Mouse (Mus musculus) lung, postnatal 0 days (tissue): ENCODE results near the gene Ascl4. TPM values are rescaled to one million over a fixed set of nuclear protein-coding genes. Genes with fewer than 3 reads are reported as not detected.

Experiments used
- ATAC-seq: fragments of 200-750 bp; cut with Nextera tagmentation; 2 replicates; pipeline ENCODE4 v1.8.0; 2017; ENCODE audit warnings: moderate library complexity
- DNase-seq: peaks from one replicate; pipeline ENCODE4 v3.0.0-alpha.2; 2016; ENCODE audit warnings: low spot score
- H3K27ac ChIP-seq: fragments of 300-500 bp; sonication (generic); 2 replicates; pipeline ENCODE4 v1.5.1; 2014; ENCODE audit warnings: antibody characterized with exemption, mild to moderate bottlenecking, low read length, mixed read lengths
- H3K27me3 ChIP-seq: fragments of 300-500 bp; sonication (generic); replicated peaks from 2 replicates; pipeline ENCODE4 v1.6.1; 2014; ENCODE audit warnings: low read length, mixed read lengths; ENCODE audit not compliant: insufficient read depth
- H3K36me3 ChIP-seq: fragments of 300-500 bp; sonication (generic); 2 replicates; pipeline ENCODE4 v1.6.1; 2014; ENCODE audit warnings: low read length, mixed read lengths; ENCODE audit not compliant: insufficient read depth
- H3K4me1 ChIP-seq: fragments of 300-500 bp; sonication (generic); 2 replicates; pipeline ENCODE4 v1.6.1; 2014; ENCODE audit warnings: antibody characterized with exemption, low read depth, low read length, mixed read lengths; ENCODE audit not compliant: insufficient read depth
- H3K4me2 ChIP-seq: fragments of 300-500 bp; sonication (generic); replicated peaks from 2 replicates; pipeline ENCODE4 v1.6.1; 2014; ENCODE audit warnings: low read depth, mild to moderate bottlenecking, low read length, moderate library complexity, mixed read lengths
- H3K4me3 ChIP-seq: fragments of 300-500 bp; sonication (generic); 2 replicates; pipeline ENCODE4 v1.5.1; 2014; ENCODE audit warnings: low read depth, low read length
- H3K9ac ChIP-seq: fragments of 300-500 bp; sonication (generic); replicated peaks from 2 replicates; pipeline ENCODE4 v1.6.1; 2014; ENCODE audit warnings: low read depth, mild to moderate bottlenecking
- H3K9me3 ChIP-seq: fragments of 300-500 bp; sonication (generic); 2 replicates; pipeline ENCODE4 v1.6.1; 2016; ENCODE audit warnings: low read length, mixed read lengths
- CTCF ChIP-seq: IDR thresholded peaks from 2 replicates; pipeline ENCODE4 v1.5.1; 2016; ENCODE audit warnings: antibody characterized with exemption, mild to moderate bottlenecking
- EP300 ChIP-seq: IDR thresholded peaks from 2 replicates; pipeline ENCODE4 v1.6.1; 2016; ENCODE audit warnings: antibody characterized with exemption, mild to moderate bottlenecking, control low read depth
- WGBS: fragments of 180-500 bp; shearing (Covaris S2); extraction: QIAGEN DNeasy Blood & Tissue Kit; methylation state at CpG from one replicate; pipeline ENCODE4 v1.1.7; 2014; 5-methylcytosine and 5-hydroxymethylcytosine counted together
- polyA plus RNA-seq: library from polyadenylated mRNA; unstranded; fragments of >200 nt; fragmentation: Nextera tagmentation; extraction: Ambion mirVana; gene quantifications from 2 replicates; pipeline ENCODE4 v1.2.1, GENCODE M21; 2015

The Ascl4 gene
- polyA plus RNA-seq, 1 experiment from 2014 or later = 0.27 TPM

GRCm38 (mm10) chr10:85956871-85957419 is 29.5 kb downstream of the Ascl4 start:
- WGBS = 2% methylated on average over 20 of the region's 20 CpGs
- H3K4me2 ChIP-seq = peak overlapping the region; percentile 79
- no peaks in the 10 kb centered on the region for H3K27me3 ChIP-seq
- DNase-seq (peak; percentile 26), ATAC-seq (no peak)
- H3K4me1 ChIP-seq = peaks cover 9% of the 10 kb centered on the region; the same call in 1 of the 2 replicates
- TF ChIP-seq EP300 (no peak), CTCF (no peak)
- peak overlapping the region; percentile 90 for H3K4me3 ChIP-seq
- 0 out of 2 replicates have a peak, but pooled peaks cover 3% of the 10 kb centered on the region for H3K36me3 ChIP-seq
- H3K27ac ChIP-seq = peak overlapping the region; percentile 79
- H3K9ac ChIP-seq = peak overlapping the region; percentile 87
- no peaks in the 10 kb centered on the region for H3K9me3 ChIP-seq

- no peaks in the 10 kb centered on the region for H3K9me3 ChIP-seq
- peak within 1 kb of the TSS; percentile 87 for H3K9ac ChIP-seq
- DNase-seq (peak; percentile 98), ATAC-seq (peak; percentile 93)
- H3K4me1 ChIP-seq = peaks cover 9% of the 10 kb centered on the region; the same call in 1 of the 2 replicates
- peak within 1 kb of the TSS; percentile 79 for H3K4me2 ChIP-seq
- no peaks in the 10 kb centered on the region for H3K27me3 ChIP-seq
- H3K27ac ChIP-seq = peak within 1 kb of the TSS; percentile 79
- WGBS = under 1% methylated on average over 38 of the region's 38 CpGs
- 0 out of 2 replicates have a peak, but pooled peaks cover 3% of the 10 kb centered on the region for H3K36me3 ChIP-seq
- H3K4me3 ChIP-seq = peak within 1 kb of the TSS; percentile 90
- 0 out of 2 replicates have a peak, but pooled peaks have one; percentile 18 for TF ChIP-seq EP300
- TF ChIP-seq CTCF = no peak
Observed at GRCm38 (mm10) chr10:85957464-85957950, 30.0 kb downstream of the Ascl4 start, which contains the start of gene Rtcb. TSS of gene Rtcb (minus strand) at chr10:85957823.

- no peak for DNase-seq
- Histone ChIP-seq H3K9me3 (no peaks in the 10 kb centered on the region), H3K9ac (no peak overlapping the region), H3K4me2 (no peak overlapping the region), H3K4me1 (no peaks in the 10 kb centered on the region), H3K27me3 (no peaks in the 10 kb centered on the region), H3K4me3 (no peak overlapping the region), H3K36me3 (no peaks in the 10 kb centered on the region), H3K27ac (no peak overlapping the region)
- no peak for ATAC-seq
- 37% methylated on average over 9 of the region's 9 CpGs for WGBS
- TF ChIP-seq EP300 (no peak), CTCF (no peak)
Observed at GRCm38 (mm10) chr10:85962897-85963296, 35.4 kb downstream of the Ascl4 start.

GRCm38 (mm10) chr10:85964316-85964715 is 36.8 kb downstream of the Ascl4 start:
- ATAC-seq = no peak
- H3K4me2 ChIP-seq = no peak overlapping the region
- H3K4me1 ChIP-seq = no peaks in the 10 kb centered on the region

GRCm38 (mm10) chr10:85966476-85966875 is 39.0 kb downstream of the Ascl4 start:
- no peaks in the 10 kb centered on the region for H3K27me3 ChIP-seq

More at GRCm38 (mm10) chr10:85964316-85964715, 36.8 kb downstream of the Ascl4 start:
- TF ChIP-seq EP300 = no peak
- TF ChIP-seq CTCF = no peak
- WGBS = 84% methylated on average over 7 of the region's 7 CpGs
- Histone ChIP-seq H3K9ac (no peak overlapping the region), H3K27ac (no peak overlapping the region), H3K36me3 (no peaks in the 10 kb centered on the region), H3K9me3 (no peaks in the 10 kb centered on the region), H3K4me3 (no peak overlapping the region), H3K27me3 (no peaks in the 10 kb centered on the region)
- no peak for DNase-seq

GRCm38 (mm10) chr10:85967411-85968156 is 40.1 kb downstream of the Ascl4 start:
- WGBS = 62% methylated on average over 17 of the region's 17 CpGs
- no peak for TF ChIP-seq CTCF
- TF ChIP-seq EP300 = no peak
- no peak for ATAC-seq

More at GRCm38 (mm10) chr10:85966476-85966875, 39.0 kb downstream of the Ascl4 start:
- no peak for ATAC-seq
- no peak overlapping the region for H3K27ac ChIP-seq
- DNase-seq = no peak
- no peak for TF ChIP-seq EP300
- no peak for TF ChIP-seq CTCF
- no peak overlapping the region for H3K4me3 ChIP-seq
- WGBS = 40% methylated on average over 2 of the region's 2 CpGs
- no peaks in the 10 kb centered on the region for H3K36me3 ChIP-seq
- no peak overlapping the region for H3K4me2 ChIP-seq
- no peaks in the 10 kb centered on the region for H3K4me1 ChIP-seq
- no peak overlapping the region for H3K9ac ChIP-seq
- H3K9me3 ChIP-seq = no peaks in the 10 kb centered on the region

More at GRCm38 (mm10) chr10:85967411-85968156, 40.1 kb downstream of the Ascl4 start:
- DNase-seq = no peak
- Histone ChIP-seq H3K9me3 (no peaks in the 10 kb centered on the region), H3K27ac (no peak overlapping the region), H3K36me3 (no peaks in the 10 kb centered on the region), H3K9ac (no peak overlapping the region), H3K4me3 (no peak overlapping the region), H3K4me2 (no peak overlapping the region), H3K4me1 (no peaks in the 10 kb centered on the region), H3K27me3 (no peaks in the 10 kb centered on the region)
